Mouse (Mus musculus): ENCODE data around the gene Gm26992. TPM values are rescaled to one million over a fixed set of nuclear protein-coding genes. Genes with fewer than 3 reads are reported as not detected.

Gene Gm26992
- polyA plus RNA-seq, 2 experiments: 0.41 TPM; not detected in 1

- Histone ChIP-seq H3K9ac (replicated peaks) (no peak overlapping the region), H3K27ac (no peak overlapping the region), H3K4me1 (replicated peaks; ENCODE audit: control insufficient read depth in 2 of 2, insufficient read depth in 2 of 2, low read length in 1 of 2) (no peaks in the 10 kb centered on the region), H3K4me3 (ENCODE audit: insufficient read depth in 1 of 2, low read depth in 2 of 2, low read length in 2 of 2) (no peak overlapping the region), H3K9me3 (ENCODE audit: control insufficient read depth, low read length) (no peaks in the 10 kb centered on the region), H3K4me2 (ENCODE audit: low read depth) (no peak overlapping the region), H3K27me3 (ENCODE audit: control insufficient read depth, insufficient read depth, low read length) (peaks cover 6% of the 10 kb centered on the region), H3K36me3 (replicated peaks; ENCODE audit: control insufficient read depth, insufficient read depth, low read depth) (no peaks in the 10 kb centered on the region)
- TF ChIP-seq EP300 (IDR thresholded peaks at IDR 0.05; ENCODE audit: low read depth): no peak
- TF ChIP-seq CTCF (IDR thresholded peaks at IDR 0.05; ENCODE audit: low read depth): no peak
- 69% methylated on average over 6 of the region's 6 CpGs for WGBS (ENCODE audit: insufficient replicate concordance)
- DNase-seq (ENCODE audit: low read depth in 3 of 3, low spot score in 3 of 3) (no peak), ATAC-seq (ENCODE audit: insufficient read depth) (no peak)
These were observed 31.0 kb downstream of the Gm26992 start for GRCm38 (mm10) chrX:103452815-103453214.

- no peak overlapping the region for H3K4me2 ChIP-seq (ENCODE audit: low read depth)
- no peaks in the 10 kb centered on the region for H3K27me3 ChIP-seq (ENCODE audit: control insufficient read depth, insufficient read depth, low read length)
- no peaks in the 10 kb centered on the region for H3K9me3 ChIP-seq (ENCODE audit: control insufficient read depth, low read length)
- no peak for DNase-seq (ENCODE audit: low read depth in 3 of 3, low spot score in 3 of 3)
- H3K4me3 ChIP-seq (ENCODE audit: insufficient read depth in 1 of 2, low read depth in 2 of 2, low read length in 2 of 2): no peak overlapping the region
- TF ChIP-seq CTCF (IDR thresholded peaks at IDR 0.05; ENCODE audit: low read depth): peak; percentile 57
- TF ChIP-seq EP300 (IDR thresholded peaks at IDR 0.05; ENCODE audit: low read depth): no peak
- no peaks in the 10 kb centered on the region for H3K4me1 ChIP-seq (replicated peaks; ENCODE audit: control insufficient read depth in 2 of 2, insufficient read depth in 2 of 2, low read length in 1 of 2)
- no peak for ATAC-seq (ENCODE audit: insufficient read depth)
- no peak overlapping the region for H3K27ac ChIP-seq
- no peaks in the 10 kb centered on the region; the same call in 1 of the 2 replicates for H3K36me3 ChIP-seq (replicated peaks; ENCODE audit: control insufficient read depth, insufficient read depth, low read depth)
- no peak overlapping the region for H3K9ac ChIP-seq (replicated peaks)
- WGBS (ENCODE audit: insufficient replicate concordance): 64% methylated on average over 5 of the region's 5 CpGs
These were observed 38.2 kb downstream of the Gm26992 start for GRCm38 (mm10) chrX:103460056-103460455.

- H3K27me3 ChIP-seq (ENCODE audit: control insufficient read depth, insufficient read depth, low read length): no peaks in the 10 kb centered on the region
- no peak overlapping the region for H3K9ac ChIP-seq (replicated peaks)
- DNase-seq (ENCODE audit: low read depth in 3 of 3, low spot score in 3 of 3) (no peak), ATAC-seq (ENCODE audit: insufficient read depth) (no peak)
- TF ChIP-seq EP300 (IDR thresholded peaks at IDR 0.05; ENCODE audit: low read depth) (no peak), CTCF (IDR thresholded peaks at IDR 0.05; ENCODE audit: low read depth) (peak; percentile 43)
- H3K4me1 ChIP-seq (replicated peaks; ENCODE audit: control insufficient read depth in 2 of 2, insufficient read depth in 2 of 2, low read length in 1 of 2): no peaks in the 10 kb centered on the region
- no peaks in the 10 kb centered on the region for H3K9me3 ChIP-seq (ENCODE audit: control insufficient read depth, low read length)
- WGBS (ENCODE audit: insufficient replicate concordance): 67% methylated on average over 2 of the region's 2 CpGs
- no peak overlapping the region for H3K4me2 ChIP-seq (ENCODE audit: low read depth)
- no peak overlapping the region for H3K27ac ChIP-seq
- no peak overlapping the region for H3K4me3 ChIP-seq (ENCODE audit: insufficient read depth in 1 of 2, low read depth in 2 of 2, low read length in 2 of 2)
- no peaks in the 10 kb centered on the region; the same call in 1 of the 2 replicates for H3K36me3 ChIP-seq (replicated peaks; ENCODE audit: control insufficient read depth, insufficient read depth, low read depth)
These were observed 47.2 kb downstream of the Gm26992 start for GRCm38 (mm10) chrX:103468998-103469397.

- TF ChIP-seq CTCF (IDR thresholded peaks at IDR 0.05; ENCODE audit: low read depth) (no peak), EP300 (IDR thresholded peaks at IDR 0.05; ENCODE audit: low read depth) (no peak)
- Histone ChIP-seq H3K9ac (replicated peaks) (no peak overlapping the region), H3K36me3 (replicated peaks; ENCODE audit: control insufficient read depth, insufficient read depth, low read depth) (no peaks in the 10 kb centered on the region), H3K4me1 (replicated peaks; ENCODE audit: control insufficient read depth in 2 of 2, insufficient read depth in 2 of 2, low read length in 1 of 2) (no peaks in the 10 kb centered on the region), H3K27me3 (ENCODE audit: control insufficient read depth, insufficient read depth, low read length) (no peaks in the 10 kb centered on the region), H3K9me3 (ENCODE audit: control insufficient read depth, low read length) (no peaks in the 10 kb centered on the region), H3K4me3 (ENCODE audit: insufficient read depth in 1 of 2, low read depth in 2 of 2, low read length in 2 of 2) (no peak overlapping the region), H3K27ac (no peak overlapping the region), H3K4me2 (ENCODE audit: low read depth) (no peak overlapping the region)
- ATAC-seq (ENCODE audit: insufficient read depth) (no peak), DNase-seq (ENCODE audit: low read depth in 3 of 3, low spot score in 3 of 3) (no peak)
- WGBS (ENCODE audit: insufficient replicate concordance): 62% methylated on average over 3 of the region's 3 CpGs
These were observed 50.5 kb downstream of the Gm26992 start for GRCm38 (mm10) chrX:103472346-103472745.

DNA sequence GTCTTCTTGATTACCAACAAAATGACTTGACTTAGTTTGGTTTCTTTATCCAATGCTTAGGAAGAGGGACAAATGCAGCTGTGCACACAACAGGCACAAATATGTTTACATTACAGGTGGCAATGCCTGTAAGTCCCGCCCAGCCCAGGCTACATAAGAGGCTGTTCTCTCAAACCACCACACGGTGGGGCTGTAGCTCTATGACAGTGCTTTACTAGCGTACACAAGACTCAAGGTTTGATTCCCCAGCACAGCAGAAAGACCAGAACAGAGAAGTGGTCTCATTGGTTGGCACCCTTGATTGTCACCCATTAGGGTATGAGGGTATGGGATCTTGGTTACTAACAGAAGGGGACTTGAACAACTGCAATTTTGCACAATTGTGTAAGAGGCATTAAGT is 55.7 kb downstream of the Gm26992 start:
- no peaks in the 10 kb centered on the region for H3K27me3 ChIP-seq (ENCODE audit: control insufficient read depth, insufficient read depth, low read length)
- no peak overlapping the region for H3K4me3 ChIP-seq (ENCODE audit: insufficient read depth in 1 of 2, low read depth in 2 of 2, low read length in 2 of 2)
- H3K27ac ChIP-seq: no peak overlapping the region
- H3K4me2 ChIP-seq (ENCODE audit: low read depth): no peak overlapping the region; the same call in 1 of the 2 replicates
- no peaks in the 10 kb centered on the region for H3K9me3 ChIP-seq (ENCODE audit: control insufficient read depth, low read length)
- H3K4me1 ChIP-seq (replicated peaks; ENCODE audit: control insufficient read depth in 2 of 2, insufficient read depth in 2 of 2, low read length in 1 of 2): no peaks in the 10 kb centered on the region
- TF ChIP-seq EP300 (IDR thresholded peaks at IDR 0.05; ENCODE audit: low read depth): no peak
- peak; percentile 91 for TF ChIP-seq CTCF (IDR thresholded peaks at IDR 0.05; ENCODE audit: low read depth)
- DNase-seq (ENCODE audit: low read depth in 3 of 3, low spot score in 3 of 3): peak; percentile 52 to 61 (median 58)
- 8% methylated on average over 3 of the region's 3 CpGs for WGBS (ENCODE audit: insufficient replicate concordance)
- no peak overlapping the region for H3K9ac ChIP-seq (replicated peaks)
- no peaks in the 10 kb centered on the region for H3K36me3 ChIP-seq (replicated peaks; ENCODE audit: control insufficient read depth, insufficient read depth, low read depth)
- peak; percentile 61 for ATAC-seq (ENCODE audit: insufficient read depth)
